Mouse (Mus musculus) CH12.LX (cell line): Measurements from ENCODE around the gene Cuedc2.

Experiments used
- BHLHE40 ChIP-seq: IDR thresholded peaks from 2 replicates; pipeline ENCODE4 v1.6.1; 2011; ENCODE audit warnings: mild to moderate bottlenecking, low read depth, low read length, improper control_type of control experiment
- CTCF ChIP-seq, 2 experiments: IDR thresholded peaks in 1 of 2; conservative IDR thresholded peaks in 1 of 2; 2 replicates each; pipeline ENCODE4 v1.5.1; 2011 to 2012; ENCODE audit warnings: low read depth in 2 of 2, low read length in 2 of 2, improper control_type of control experiment in 1 of 2, inconsistent platforms in 1 of 2, mild to moderate bottlenecking in 1 of 2, moderate library complexity in 1 of 2
- E2F4 ChIP-seq: IDR thresholded peaks from 2 replicates; pipeline ENCODE4 v1.6.1; 2011; ENCODE audit warnings: low read depth, low read length, improper control_type of control experiment; ENCODE audit not compliant: insufficient replicate concordance
- EP300 ChIP-seq: IDR thresholded peaks from 2 replicates; pipeline ENCODE4 v1.6.1; 2011; ENCODE audit warnings: low read length, improper control_type of control experiment
- KAT2A ChIP-seq: IDR thresholded peaks from 2 replicates; pipeline ENCODE4 v1.6.1; 2012; ENCODE audit warnings: low read length, improper control_type of control experiment, inconsistent platforms; ENCODE audit not compliant: insufficient replicate concordance
- MAFK ChIP-seq: IDR thresholded peaks from 2 replicates; pipeline ENCODE4 v1.6.1; 2011; ENCODE audit warnings: low read length, improper control_type of control experiment; ENCODE audit not compliant: insufficient replicate concordance
- RAD21 ChIP-seq: IDR thresholded peaks from 2 replicates; pipeline ENCODE4 v1.6.1; 2011; ENCODE audit warnings: low read depth, mild to moderate bottlenecking, low read length, improper control_type of control experiment, moderate library complexity
- SIN3A ChIP-seq: IDR thresholded peaks from 2 replicates; pipeline ENCODE4 v1.6.1; 2012; ENCODE audit warnings: low read length, improper control_type of control experiment, inconsistent platforms
- SMC3 ChIP-seq: IDR thresholded peaks from 2 replicates; pipeline ENCODE4 v1.6.1; 2011; ENCODE audit warnings: low read depth, low read length, improper control_type of control experiment
- USF1 ChIP-seq: IDR thresholded peaks from 2 replicates; pipeline ENCODE4 v1.6.1; 2014; ENCODE audit warnings: low read depth, mild to moderate bottlenecking, inconsistent platforms, low read length, improper control_type of control experiment
- ZC3H11A ChIP-seq: IDR thresholded peaks from 2 replicates; pipeline ENCODE4 v1.6.1; 2012; ENCODE audit warnings: low read depth, mild to moderate bottlenecking, inconsistent platforms, low read length, improper control_type of control experiment

GRCm38 (mm10) chr19:46329031-46329641 is 9.4 kb downstream of the Cuedc2 start:
- TF ChIP-seq BHLHE40 (no peak), SMC3 (no peak), USF1 (no peak), RAD21 (no peak), CTCF (conservative IDR thresholded peaks at IDR 0.05 in 1 of 2, IDR thresholded peaks at IDR 0.05 in 1 of 2; ENCODE audit: low read depth in 2 of 2, low read length in 2 of 2) (no peak), MAFK (no peak), KAT2A (no peak), EP300 (no peak), ZC3H11A (no peak), SIN3A (no peak), E2F4 (no peak)
